Mouse (Mus musculus) stomach, postnatal 0 days (tissue): Measurements from ENCODE around the gene Xrn2.

ENCODE experiments used
- CTCF ChIP-seq: IDR thresholded peaks from 2 replicates; pipeline ENCODE4 v1.5.1; 2016; ENCODE audit warnings: antibody characterized with exemption, low read depth, mild to moderate bottlenecking, moderate library complexity
- EP300 ChIP-seq: optimal IDR thresholded peaks from 2 replicates; pipeline ENCODE3; 2016; ENCODE audit warnings: antibody characterized with exemption

GRCm38 (mm10) chr2:147073962-147074361, 61.2 kb downstream of the Xrn2 start:
- TF ChIP-seq CTCF (no peak), EP300 (no peak)
